Mouse (Mus musculus): Measurements from ENCODE around the gene Cd3e. TPM values are rescaled to one million over a fixed set of nuclear protein-coding genes. Genes with fewer than 3 reads are reported as not detected.
A peak's percentile ranks its signal among the peaks of the same experiment; 100 is the strongest.

The Cd3e gene
- polyA plus RNA-seq, 1 experiment: not detected

DNA sequence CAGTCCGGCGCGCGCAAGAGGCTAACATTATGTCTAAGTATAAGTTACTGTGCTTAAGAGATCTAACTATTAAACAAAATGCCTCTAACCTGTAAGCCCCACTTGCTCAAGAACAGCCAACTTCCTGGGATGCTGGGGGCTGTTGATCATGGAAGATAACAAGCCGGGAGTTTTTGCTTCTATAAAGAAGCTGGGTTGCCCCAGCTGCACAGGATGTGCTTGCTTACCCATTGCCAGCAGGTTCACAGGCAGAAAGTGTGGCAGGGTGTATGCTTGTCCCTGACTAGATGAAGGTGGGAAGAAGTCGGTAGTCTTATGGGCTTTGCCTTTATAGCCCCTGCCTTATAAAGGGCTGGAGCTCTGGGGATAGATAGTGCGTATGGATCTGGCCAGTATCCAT, 12.8 kb downstream of the Cd3e start:
- no peaks in the 10 kb centered on the region for H3K4me1 ChIP-seq (ENCODE audit: control insufficient read depth, insufficient read depth, insufficient read length, low read length)
- no peak overlapping the region for H3K27ac ChIP-seq (replicated peaks; ENCODE audit: low read depth, low read length)
- no peak overlapping the region for H3K4me3 ChIP-seq (ENCODE audit: insufficient read depth, low read depth, low read length)

DNA sequence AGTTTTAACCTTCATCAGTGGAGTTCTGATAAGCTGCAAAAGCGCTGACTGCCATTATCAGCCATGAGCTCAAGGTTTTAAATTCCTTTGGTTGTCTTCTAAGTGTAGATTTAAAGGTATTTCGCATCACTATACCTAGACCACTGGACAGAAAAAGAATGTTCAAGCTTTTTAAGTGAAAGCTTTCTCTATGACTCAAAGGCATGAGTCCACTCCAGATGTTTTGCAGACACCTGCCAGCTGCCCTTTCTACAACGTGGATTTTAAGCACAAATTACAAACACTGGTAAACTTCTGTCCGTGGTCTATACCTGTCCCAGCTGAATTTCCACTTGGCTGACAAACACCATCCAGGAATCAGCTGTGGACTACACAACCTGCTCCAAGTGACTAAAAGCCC, 14.5 kb downstream of the Cd3e start:
- Histone ChIP-seq H3K4me1 (ENCODE audit: control insufficient read depth, insufficient read depth, insufficient read length, low read length) (no peaks in the 10 kb centered on the region), H3K4me3 (ENCODE audit: insufficient read depth, low read depth, low read length) (no peak overlapping the region), H3K27ac (replicated peaks; ENCODE audit: low read depth, low read length) (no peak overlapping the region)

DNA sequence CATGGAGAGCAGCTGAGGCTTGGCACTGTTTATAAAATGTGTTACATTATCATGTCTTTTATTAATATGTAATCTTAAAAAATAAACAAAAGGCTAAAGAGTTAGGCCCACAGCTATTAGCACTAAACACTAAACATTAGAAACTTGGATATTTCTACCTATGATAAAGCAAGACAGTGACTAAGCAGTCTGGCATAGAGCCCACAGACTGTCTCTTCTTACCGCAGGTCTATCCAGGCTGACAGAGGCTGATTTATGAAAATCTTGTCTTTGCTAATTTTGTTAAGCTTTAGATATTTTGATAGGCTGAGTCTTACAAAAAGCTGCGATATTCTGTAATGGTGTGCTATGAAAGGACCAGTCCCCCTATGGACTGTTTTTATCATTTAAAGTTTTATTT, 16.2 kb downstream of the Cd3e start:
- Histone ChIP-seq H3K4me1 (ENCODE audit: control insufficient read depth, insufficient read depth, insufficient read length, low read length) (no peaks in the 10 kb centered on the region), H3K27ac (replicated peaks; ENCODE audit: low read depth, low read length) (no peak overlapping the region), H3K4me3 (ENCODE audit: insufficient read depth, low read depth, low read length) (no peak overlapping the region)

- Histone ChIP-seq H3K27ac (replicated peaks; ENCODE audit: low read depth, low read length) (no peak overlapping the region), H3K4me1 (ENCODE audit: control insufficient read depth, insufficient read depth, insufficient read length, low read length) (no peaks in the 10 kb centered on the region), H3K4me3 (ENCODE audit: insufficient read depth, low read depth, low read length) (no peak overlapping the region)
Measured at GRCm38 (mm10) chr9:44992271-44992670, 17.2 kb downstream of the Cd3e start.

DNA sequence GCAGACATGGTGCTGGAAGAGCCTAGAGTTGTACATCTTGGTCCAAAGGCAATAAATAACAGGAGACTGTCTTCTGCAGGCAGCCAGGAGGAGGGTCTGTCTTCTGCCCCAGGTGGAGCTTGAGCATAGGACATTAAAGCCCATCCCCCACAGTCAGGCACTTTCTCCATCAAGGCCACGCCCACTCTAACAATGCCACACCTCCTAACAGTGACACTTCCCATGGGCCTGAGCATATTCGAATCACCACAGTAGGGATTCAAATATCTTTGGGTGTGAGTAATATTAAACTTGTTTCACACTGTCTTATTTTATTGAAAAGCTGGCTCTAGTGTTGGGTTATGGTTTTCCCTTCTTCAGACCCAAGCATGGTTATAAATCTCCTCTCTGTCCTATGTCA, 17.6 kb downstream of the Cd3e start:
- no peaks in the 10 kb centered on the region for H3K4me1 ChIP-seq (ENCODE audit: control insufficient read depth, insufficient read depth, insufficient read length, low read length)
- H3K4me3 ChIP-seq (ENCODE audit: insufficient read depth, low read depth, low read length): no peak overlapping the region
- H3K27ac ChIP-seq (replicated peaks; ENCODE audit: low read depth, low read length): no peak overlapping the region

DNA sequence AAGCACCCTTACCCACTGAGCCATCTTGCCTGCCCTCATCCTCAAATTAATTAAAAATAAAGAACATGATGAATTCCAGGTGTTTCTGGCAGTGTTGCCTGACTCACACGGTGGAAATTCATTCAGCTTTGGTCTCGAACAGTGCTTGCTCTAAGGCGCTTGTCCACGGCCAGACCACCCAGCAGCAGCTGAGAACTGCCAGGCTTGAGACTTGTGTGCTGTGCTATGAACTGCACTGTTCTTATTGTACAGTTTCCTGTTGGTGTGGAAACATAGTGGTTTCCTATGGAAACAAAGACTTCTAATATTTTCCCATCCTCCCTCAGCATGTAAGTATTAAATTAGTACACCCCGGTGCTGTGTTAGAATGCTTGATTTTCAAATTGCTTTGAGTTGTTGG, 22.5 kb downstream of the Cd3e start:
- no peak overlapping the region for H3K27ac ChIP-seq (replicated peaks; ENCODE audit: low read depth, low read length)
- no peak overlapping the region for H3K4me3 ChIP-seq (ENCODE audit: insufficient read depth, low read depth, low read length)
- H3K4me1 ChIP-seq (ENCODE audit: control insufficient read depth, insufficient read depth, insufficient read length, low read length): no peaks in the 10 kb centered on the region

DNA sequence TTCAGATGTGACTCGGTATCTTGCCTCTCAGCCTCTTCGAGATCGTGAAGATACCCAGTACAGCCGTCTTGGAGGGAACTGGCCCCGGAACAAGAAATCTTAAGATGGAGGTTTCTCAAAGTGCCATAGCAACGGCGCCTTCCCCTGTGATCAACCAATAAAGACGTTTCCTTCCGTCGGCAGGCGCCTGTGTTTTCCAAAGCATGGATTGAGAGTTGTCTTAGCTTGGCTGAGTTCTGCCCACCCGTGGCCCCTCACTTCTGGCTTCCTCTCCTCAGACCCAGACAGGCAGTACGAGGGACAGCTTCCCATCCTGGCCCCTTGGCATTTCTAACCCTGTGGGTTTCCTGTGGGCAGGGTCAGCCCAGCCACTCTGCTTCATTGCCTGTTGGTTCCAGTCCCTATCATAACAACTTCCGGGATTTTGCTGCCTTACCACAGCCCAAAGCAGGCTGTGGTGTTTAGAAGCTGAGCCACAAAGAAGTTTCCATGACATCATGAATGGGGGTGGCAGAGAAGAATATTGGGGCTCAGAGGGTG, 23.1 kb downstream of the Cd3e start:
- no peaks in the 10 kb centered on the region for H3K4me1 ChIP-seq (ENCODE audit: control insufficient read depth, insufficient read depth, insufficient read length, low read length)
- peak overlapping the region; percentile 38 for H3K4me3 ChIP-seq (ENCODE audit: insufficient read depth, low read depth, low read length)
- peak overlapping the region; percentile 63 for H3K27ac ChIP-seq (replicated peaks; ENCODE audit: low read depth, low read length)

DNA sequence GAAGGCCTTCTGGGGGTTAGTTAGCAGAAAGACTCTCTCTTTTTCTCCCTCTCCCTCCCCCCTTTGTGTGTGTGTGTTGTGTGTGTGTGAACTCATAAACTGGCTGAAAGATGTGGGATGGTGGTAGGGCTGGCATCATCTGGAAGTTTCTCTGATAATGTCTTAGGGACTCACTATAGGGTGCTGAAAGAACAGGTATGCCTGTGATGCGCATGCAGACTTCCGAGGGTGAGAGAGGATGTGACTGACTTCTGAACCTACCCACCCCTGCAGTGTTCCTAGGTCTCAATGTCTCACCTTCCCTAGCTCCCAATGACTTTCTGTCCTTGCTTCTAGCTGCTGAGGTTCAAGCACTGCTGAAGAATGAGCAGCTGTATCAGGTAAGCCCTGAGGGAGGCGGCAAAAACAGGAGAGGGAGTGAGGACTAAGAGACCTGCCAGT, 23.7 kb downstream of the Cd3e start:
- Histone ChIP-seq H3K4me1 (ENCODE audit: control insufficient read depth, insufficient read depth, insufficient read length, low read length) (no peaks in the 10 kb centered on the region), H3K27ac (replicated peaks; ENCODE audit: low read depth, low read length) (no peak overlapping the region; the same call in 1 of the 2 replicates), H3K4me3 (ENCODE audit: insufficient read depth, low read depth, low read length) (no peak overlapping the region)

- Histone ChIP-seq H3K27ac (replicated peaks; ENCODE audit: low read depth, low read length) (no peak overlapping the region), H3K4me3 (ENCODE audit: insufficient read depth, low read depth, low read length) (no peak overlapping the region)
Measured at GRCm38 (mm10) chr9:44983001-44983400, 26.4 kb downstream of the Cd3e start.

DNA sequence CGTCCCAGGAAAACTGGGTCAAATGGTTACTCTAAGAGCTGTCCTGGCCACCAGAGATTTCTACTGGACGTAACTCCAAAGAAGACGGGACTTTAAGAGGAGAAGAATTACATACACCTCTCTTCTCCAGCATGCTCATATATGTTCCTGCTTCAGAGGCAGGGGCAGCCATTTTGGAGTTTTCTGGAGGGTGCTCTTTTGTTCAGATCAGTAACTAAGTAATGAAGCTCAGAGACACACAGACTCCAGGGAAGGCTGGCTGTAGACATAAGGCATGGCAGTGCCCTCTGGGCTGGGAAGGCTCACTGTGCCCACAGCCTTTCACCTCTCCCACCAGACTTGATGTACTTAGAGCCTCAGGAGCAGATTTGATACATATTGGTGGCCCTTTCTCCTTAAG, 26.9 kb downstream of the Cd3e start:
- Histone ChIP-seq H3K4me3 (ENCODE audit: insufficient read depth, low read depth, low read length) (no peak overlapping the region), H3K4me1 (ENCODE audit: control insufficient read depth, insufficient read depth, insufficient read length, low read length) (no peaks in the 10 kb centered on the region), H3K27ac (replicated peaks; ENCODE audit: low read depth, low read length) (no peak overlapping the region)

More at GRCm38 (mm10) chr9:44983001-44983400, 26.4 kb downstream of the Cd3e start:
- no peaks in the 10 kb centered on the region for H3K4me1 ChIP-seq (ENCODE audit: control insufficient read depth, insufficient read depth, insufficient read length, low read length)

DNA sequence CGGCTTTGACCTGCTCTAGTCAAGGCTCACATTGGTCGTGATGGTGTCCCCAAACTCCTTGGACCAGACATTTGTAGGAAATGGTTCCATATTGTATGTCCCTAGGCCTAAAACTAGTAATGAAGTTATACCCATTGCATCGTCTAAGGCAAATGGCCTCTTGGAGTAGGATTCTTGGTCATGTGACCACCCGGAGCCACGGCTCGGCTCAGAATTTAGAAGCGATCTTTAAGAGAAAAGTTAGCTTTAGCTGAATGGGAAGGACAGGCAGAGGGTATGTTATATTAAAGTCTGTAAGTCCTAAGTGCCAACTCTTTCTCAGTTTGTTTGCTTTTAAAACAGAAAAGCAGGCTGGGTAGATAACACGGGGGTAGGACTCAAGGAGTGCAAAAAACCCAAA, 27.3 kb downstream of the Cd3e start:
- Histone ChIP-seq H3K4me1 (ENCODE audit: control insufficient read depth, insufficient read depth, insufficient read length, low read length) (no peaks in the 10 kb centered on the region), H3K4me3 (ENCODE audit: insufficient read depth, low read depth, low read length) (no peak overlapping the region), H3K27ac (replicated peaks; ENCODE audit: low read depth, low read length) (no peak overlapping the region)

DNA sequence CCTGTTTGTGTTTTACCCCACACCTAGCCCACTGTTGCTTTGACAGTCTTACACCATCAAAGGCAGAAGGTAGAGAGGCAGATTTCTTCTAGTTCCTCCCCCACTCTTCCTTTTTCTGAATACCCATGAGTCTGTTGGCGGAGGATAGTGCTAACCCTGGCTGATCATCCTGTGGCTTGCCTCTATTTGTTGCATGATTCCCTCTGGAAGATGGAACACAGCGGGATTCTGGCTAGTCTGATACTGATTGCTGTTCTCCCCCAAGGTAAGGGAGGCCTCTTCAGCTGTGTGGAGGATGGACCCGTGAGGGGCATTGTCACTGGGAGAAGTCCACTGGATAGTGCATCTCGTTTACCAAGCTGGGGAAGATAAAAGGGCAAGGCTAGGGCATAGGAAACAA, 27.8 kb downstream of the Cd3e start, which contains the start of gene Cd3d:
Gene Cd3d (plus strand): TSS at position 111 of the 400 bp plus-strand sequence.
- H3K27ac ChIP-seq (replicated peaks; ENCODE audit: low read depth, low read length): no peak within 1 kb of the TSS
- no peak within 1 kb of the TSS for H3K4me3 ChIP-seq (ENCODE audit: insufficient read depth, low read depth, low read length)

GRCm38 (mm10) chr9:44981104-44981503, 28.3 kb downstream of the Cd3e start:
- no peaks in the 10 kb centered on the region for H3K4me1 ChIP-seq (ENCODE audit: control insufficient read depth, insufficient read depth, insufficient read length, low read length)
- no peak overlapping the region for H3K27ac ChIP-seq (replicated peaks; ENCODE audit: low read depth, low read length)

More for the DNA sequence above, 27.8 kb downstream of the Cd3e start, which contains the start of gene Cd3d:
- H3K4me1 ChIP-seq (ENCODE audit: control insufficient read depth, insufficient read depth, insufficient read length, low read length): no peaks in the 10 kb centered on the region

GRCm38 (mm10) chr9:44980242-44980641, 29.2 kb downstream of the Cd3e start, which contains the start of gene Cd3g:
Gene Cd3g (minus strand): TSS chr9:44980431.
- H3K4me3 ChIP-seq (ENCODE audit: insufficient read depth, low read depth, low read length): no peak within 1 kb of the TSS
- H3K4me1 ChIP-seq (ENCODE audit: control insufficient read depth, insufficient read depth, insufficient read length, low read length): no peaks in the 10 kb centered on the region
- no peak within 1 kb of the TSS for H3K27ac ChIP-seq (replicated peaks; ENCODE audit: low read depth, low read length)

More at GRCm38 (mm10) chr9:44981104-44981503, 28.3 kb downstream of the Cd3e start:
- no peak overlapping the region for H3K4me3 ChIP-seq (ENCODE audit: insufficient read depth, low read depth, low read length)

- Histone ChIP-seq H3K27ac (replicated peaks; ENCODE audit: low read depth, low read length) (no peak overlapping the region), H3K4me1 (ENCODE audit: control insufficient read depth, insufficient read depth, insufficient read length, low read length) (no peaks in the 10 kb centered on the region), H3K4me3 (ENCODE audit: insufficient read depth, low read depth, low read length) (no peak overlapping the region)
Measured at GRCm38 (mm10) chr9:44979806-44980205, 29.6 kb downstream of the Cd3e start.

- Histone ChIP-seq H3K4me3 (ENCODE audit: insufficient read depth, low read depth, low read length) (no peak overlapping the region), H3K27ac (replicated peaks; ENCODE audit: low read depth, low read length) (no peak overlapping the region), H3K4me1 (ENCODE audit: control insufficient read depth, insufficient read depth, insufficient read length, low read length) (no peaks in the 10 kb centered on the region)
Measured at GRCm38 (mm10) chr9:44977813-44978212, 31.6 kb downstream of the Cd3e start.

All from brown adipose tissue, adult 24 weeks (tissue).